Mouse (Mus musculus): ENCODE data around the gene Eif4a2.

DNA sequence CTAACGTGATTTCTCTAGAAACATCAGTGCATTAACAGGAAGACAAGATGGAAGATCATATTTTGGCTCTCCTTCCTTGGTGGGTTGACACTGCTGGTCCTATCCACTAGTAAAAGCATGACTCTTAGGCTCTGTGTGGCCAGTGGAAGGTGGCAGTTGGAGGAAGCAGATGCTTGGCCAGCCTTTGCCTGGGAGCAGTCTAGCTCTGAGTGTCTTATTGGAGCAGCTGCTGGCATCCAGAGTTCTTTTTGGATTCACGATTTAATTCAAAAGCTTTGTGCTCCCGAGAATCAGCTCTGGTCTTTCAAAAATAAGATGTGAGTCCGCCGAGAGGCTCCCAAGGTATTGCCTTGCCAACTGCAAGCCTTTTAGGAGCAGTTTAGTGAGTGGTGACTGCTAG lies 38.0 kb downstream of the Eif4a2 start:
- no peak for TF ChIP-seq EP300 (IDR thresholded peaks at IDR 0.05; ENCODE audit: low read depth)
- TF ChIP-seq CTCF (IDR thresholded peaks at IDR 0.05; ENCODE audit: low read depth) = no peak

Data from heart, postnatal 0 days (tissue).